Mouse (Mus musculus) E14TG2a.4 (cell line): Measurements from ENCODE around the gene Il1rapl1.

Source experiments
- CTCF ChIP-seq: conservative IDR thresholded peaks from 2 replicates; pipeline ENCODE4 v1.5.1; 2014; ENCODE audit warnings: low read length
- NANOG ChIP-seq: IDR thresholded peaks from 2 replicates; pipeline ENCODE4 v1.6.1; 2014; ENCODE audit warnings: borderline replicate concordance, low read length, mixed read lengths

GRCm38 (mm10) chrX:87897172-87897571, 218.3 kb downstream of the Il1rapl1 start:
- TF ChIP-seq CTCF, result no peak
- TF ChIP-seq NANOG, result no peak
